Mouse (Mus musculus): ENCODE measurements around the gene Rabggta. TPM values are rescaled to one million over a fixed set of nuclear protein-coding genes. Genes with fewer than 3 reads are reported as not detected.
A peak's percentile ranks its signal among the peaks of the same experiment; 100 is the strongest.
"Not testable (repeated sequence)": the region's sequence is repeated elsewhere in the genome, so short reads cannot be mapped to it uniquely, and the experiment has no call there.

Rabggta gene
- total RNA-seq (2014; fragmentation: Nextera tagmentation): 17.9 and 20.4 TPM in 2 replicates
- total RNA-seq (2017): 8.5 and 12.8 TPM in 2 replicates

GRCm38 (mm10) chr14:55721700-55722437 is at the start of gene Rabggta:
Gene Rabggta (minus strand): TSS chr14:55722263.
- peak; percentile 57 for ATAC-seq (replicated peaks; ENCODE audit: poor library complexity, severe bottlenecking)

DNA sequence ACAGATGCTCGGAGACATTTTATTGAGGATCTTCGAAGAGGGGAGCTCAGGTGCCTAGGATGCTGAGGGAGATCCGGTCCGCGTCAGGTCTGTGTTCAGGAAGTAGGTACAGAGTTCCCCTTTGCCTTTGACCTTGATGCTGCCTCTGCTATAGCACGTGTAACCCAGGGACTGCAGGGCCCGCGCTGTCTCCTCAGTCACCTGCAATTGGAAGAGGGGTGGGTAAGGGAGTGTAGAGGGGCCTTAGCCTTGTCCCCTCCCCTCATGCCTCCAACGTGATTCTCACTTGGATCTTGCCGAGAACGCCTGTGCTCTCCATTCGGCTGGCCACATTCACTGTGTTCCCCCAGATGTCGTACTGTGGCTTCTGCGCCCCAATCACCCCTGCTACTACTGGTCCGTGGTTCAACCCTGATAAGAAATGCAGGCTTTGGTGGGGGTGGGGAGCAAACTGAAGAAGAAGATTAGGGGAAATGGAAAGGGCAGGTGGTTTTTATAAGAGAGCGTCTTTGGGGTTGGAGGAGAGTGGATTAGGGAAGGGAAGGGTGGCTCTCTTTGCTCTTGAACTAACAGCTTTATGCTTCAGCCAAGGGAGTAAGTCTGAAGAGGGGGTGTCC is 47.1 kb upstream of the Rabggta start:
- ATAC-seq (replicated peaks; ENCODE audit: poor library complexity, severe bottlenecking): no peak

GRCm38 (mm10) chr14:55768555-55768954 is 46.5 kb upstream of the Rabggta start:
- ATAC-seq (replicated peaks; ENCODE audit: poor library complexity, severe bottlenecking): no peak

DNA sequence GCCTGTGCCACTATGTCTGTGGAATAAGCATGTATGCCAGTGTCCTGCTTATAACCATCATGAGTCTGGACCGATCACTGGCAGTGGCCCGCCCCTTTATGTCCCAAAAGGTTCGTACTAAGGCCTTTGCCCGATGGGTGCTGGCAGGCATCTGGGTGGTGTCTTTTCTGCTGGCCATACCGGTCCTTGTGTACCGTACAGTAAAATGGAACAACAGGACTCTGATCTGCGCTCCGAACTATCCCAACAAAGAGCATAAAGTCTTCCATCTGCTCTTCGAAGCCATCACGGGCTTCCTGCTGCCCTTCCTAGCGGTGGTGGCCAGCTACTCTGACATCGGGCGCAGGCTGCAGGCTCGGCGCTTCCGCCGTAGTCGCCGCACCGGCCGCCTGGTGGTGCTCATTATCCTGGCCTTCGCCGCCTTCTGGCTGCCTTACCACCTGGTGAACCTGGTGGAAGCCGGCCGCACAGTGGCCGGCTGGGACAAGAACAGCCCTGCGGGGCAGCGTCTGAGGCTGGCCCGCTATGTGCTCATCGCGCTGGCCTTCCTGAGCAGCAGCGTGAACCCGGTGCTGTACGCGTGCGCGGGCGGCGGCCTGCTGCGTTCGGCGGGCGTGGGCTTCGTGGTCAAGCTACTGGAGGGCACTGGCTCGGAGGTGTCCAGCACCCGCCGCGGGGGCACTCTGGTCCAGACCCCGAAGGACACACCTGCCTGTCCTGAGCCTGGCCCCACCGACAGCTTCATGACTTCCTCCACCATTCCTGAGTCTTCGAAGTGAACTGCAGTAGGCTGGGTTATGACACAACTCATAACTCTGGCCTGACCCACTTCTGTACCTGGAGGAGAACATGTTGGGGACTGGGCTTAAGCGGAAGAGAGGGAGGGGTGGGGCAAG is 45.7 kb upstream of the Rabggta start:
- ATAC-seq (replicated peaks; ENCODE audit: poor library complexity, severe bottlenecking): peak; percentile 15

GRCm38 (mm10) chr14:55765696-55766095 is 43.6 kb upstream of the Rabggta start, which contains the start of gene Ltb4r1:
Gene Ltb4r1 (plus strand): TSS chr14:55765962.
- peak; percentile 51 for ATAC-seq (replicated peaks; ENCODE audit: poor library complexity, severe bottlenecking)

DNA sequence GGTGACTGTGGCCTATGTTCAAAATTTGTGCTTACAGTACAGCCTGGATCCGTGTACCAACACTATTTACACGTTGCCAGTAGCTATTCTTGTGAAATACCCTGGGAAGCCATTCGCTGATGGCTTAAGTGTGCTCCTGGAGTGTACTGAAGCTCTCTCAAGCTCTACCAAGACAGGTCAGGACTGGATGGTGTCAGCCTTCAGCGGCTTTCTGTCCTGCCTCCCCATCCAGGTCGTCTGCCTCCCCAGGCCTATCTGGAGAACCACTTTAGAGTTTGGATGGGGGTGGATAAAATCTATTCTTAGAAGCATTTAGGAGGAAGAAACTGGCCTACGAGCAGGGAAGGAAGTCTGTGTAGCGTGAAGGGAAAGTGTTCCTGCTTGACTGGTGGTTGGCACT is 41.1 kb upstream of the Rabggta start:
- peak; percentile 15; the same call in 1 of the 2 replicates for ATAC-seq (replicated peaks; ENCODE audit: poor library complexity, severe bottlenecking)

- peak; percentile 20 for ATAC-seq (replicated peaks; ENCODE audit: poor library complexity, severe bottlenecking)
Measured at GRCm38 (mm10) chr14:55762001-55762821, 40.1 kb upstream of the Rabggta start.

GRCm38 (mm10) chr14:55761163-55761562 is 39.1 kb upstream of the Rabggta start, which contains the start of gene Ltb4r2:
Gene Ltb4r2 (plus strand): TSS chr14:55761428.
- no peak for ATAC-seq (replicated peaks; ENCODE audit: poor library complexity, severe bottlenecking)

- not testable (repeated sequence) for ATAC-seq (replicated peaks; ENCODE audit: poor library complexity, severe bottlenecking)
Measured at GRCm38 (mm10) chr14:55760156-55760555, 38.1 kb upstream of the Rabggta start.

DNA sequence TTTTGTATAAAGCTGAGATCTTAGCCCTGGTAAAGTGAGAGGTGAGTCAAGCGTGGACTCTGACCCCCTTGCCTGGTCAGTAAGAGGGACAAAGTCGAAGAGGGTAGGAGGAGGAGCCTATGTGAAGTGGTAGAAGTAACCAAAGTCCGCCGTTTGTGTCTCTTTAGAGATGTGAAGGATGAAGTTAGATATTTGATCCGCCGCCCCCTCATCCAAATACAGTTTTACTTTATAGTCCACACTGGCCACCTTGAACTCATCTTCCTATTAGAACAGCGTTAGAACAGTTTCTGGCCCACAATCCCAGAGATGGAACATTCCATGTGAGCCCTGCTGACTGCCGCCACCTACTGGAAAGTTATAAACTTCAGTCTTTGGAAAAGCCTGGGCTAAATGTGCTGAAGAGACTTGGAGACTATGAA is 36.3 kb upstream of the Rabggta start, which contains the start of gene Cideb:
TSS of gene Cideb (minus strand) at position 96 of the 422 bp plus-strand sequence.
- ATAC-seq (replicated peaks; ENCODE audit: poor library complexity, severe bottlenecking): peak; percentile 23

GRCm38 (mm10) chr14:55757566-55757965 is 35.5 kb upstream of the Rabggta start:
- ATAC-seq (replicated peaks; ENCODE audit: poor library complexity, severe bottlenecking): peak; percentile 42

DNA sequence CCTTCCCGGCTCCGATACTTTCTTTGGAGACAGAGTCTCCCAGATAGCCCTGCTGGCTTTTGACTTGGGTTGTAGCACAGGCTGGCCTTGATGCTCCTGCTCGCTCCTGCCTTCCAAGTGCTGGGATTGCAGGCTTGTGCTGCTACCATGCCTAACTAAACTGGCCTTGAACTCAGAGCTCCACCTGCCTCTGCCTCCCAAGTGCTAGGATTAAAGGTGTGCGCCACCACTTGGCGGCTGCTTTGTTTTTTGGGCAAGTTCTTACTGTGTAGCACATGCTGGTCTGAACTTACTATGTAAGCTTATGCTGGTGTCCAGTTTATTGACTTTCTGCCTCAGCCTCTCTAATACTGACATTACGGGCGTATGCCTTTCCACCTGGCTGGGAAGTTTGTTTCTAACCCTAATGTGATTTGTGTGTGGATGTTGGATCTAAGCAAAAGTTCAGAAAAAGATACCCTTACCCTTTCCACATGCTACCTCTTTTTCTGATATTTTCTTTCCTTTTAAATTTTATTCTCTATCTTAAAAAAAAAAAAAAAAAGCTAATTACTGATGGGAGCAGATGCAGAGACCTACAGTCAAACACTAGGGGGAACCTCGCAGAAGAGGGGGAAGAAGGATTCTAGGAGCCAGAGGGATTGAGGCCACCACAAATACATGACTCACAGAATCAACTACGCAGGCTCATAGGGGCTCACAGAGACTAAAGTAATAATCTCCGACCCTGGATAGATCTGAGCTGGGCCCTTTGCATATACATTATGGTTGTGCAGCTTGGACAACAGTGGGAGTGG is 25.2 kb upstream of the Rabggta start:
- no peak for ATAC-seq (replicated peaks; ENCODE audit: poor library complexity, severe bottlenecking)

DNA sequence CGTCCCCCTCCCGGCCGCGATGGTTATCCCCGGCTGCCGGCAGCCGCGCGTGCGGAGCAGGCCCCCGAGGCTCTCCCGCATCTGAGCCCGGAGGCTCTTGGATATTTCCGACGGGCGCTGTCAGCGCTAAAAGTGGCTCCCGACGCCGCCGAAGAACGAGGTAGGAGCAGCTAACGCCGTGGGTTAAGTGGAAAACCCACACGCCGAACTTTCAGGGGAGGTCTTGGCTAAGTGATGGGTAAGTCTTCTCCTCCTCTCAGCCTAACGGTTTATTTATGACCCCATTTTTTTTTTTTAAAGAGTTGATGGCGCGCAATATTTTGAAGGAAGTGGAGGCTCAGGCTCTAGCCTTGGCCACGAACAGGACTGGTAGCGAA is 23.8 kb upstream of the Rabggta start:
- ATAC-seq (replicated peaks; ENCODE audit: poor library complexity, severe bottlenecking): no peak

- ATAC-seq (replicated peaks; ENCODE audit: poor library complexity, severe bottlenecking): peak; percentile 85
Measured at GRCm38 (mm10) chr14:55745180-55745860, 23.3 kb upstream of the Rabggta start, which contains the start of the genes Dhrs1 and Nop9. Gene Dhrs1 (minus strand): TSS chr14:55745690. Gene Nop9 (plus strand): TSS chr14:55745693.

DNA sequence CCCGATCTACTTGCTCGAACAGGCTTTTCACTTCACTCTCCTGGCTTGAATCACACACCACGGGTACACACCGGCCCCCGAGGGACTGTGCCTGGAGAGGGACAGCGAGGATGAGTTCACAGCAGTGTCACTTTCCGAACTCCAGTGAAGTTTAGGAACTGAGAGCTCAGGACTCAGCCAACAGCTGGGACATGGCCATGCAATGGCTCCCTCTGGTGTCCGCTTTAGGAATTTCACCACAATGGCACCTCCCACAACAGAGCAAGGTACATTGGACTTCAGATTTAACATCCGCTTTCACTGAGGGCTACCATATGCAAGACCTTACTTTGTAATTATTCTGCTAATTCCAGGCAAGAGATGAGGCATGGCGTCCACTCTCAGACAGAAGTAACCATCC is 21.6 kb upstream of the Rabggta start:
- peak; percentile 75 for ATAC-seq (replicated peaks; ENCODE audit: poor library complexity, severe bottlenecking)

GRCm38 (mm10) chr14:55737086-55737687 is 15.1 kb upstream of the Rabggta start:
- peak; percentile 33; the same call in 1 of the 2 replicates for ATAC-seq (replicated peaks; ENCODE audit: poor library complexity, severe bottlenecking)

GRCm38 (mm10) chr14:55735758-55736157 is 13.7 kb upstream of the Rabggta start:
- ATAC-seq (replicated peaks; ENCODE audit: poor library complexity, severe bottlenecking): peak; percentile 58; the same call in 1 of the 2 replicates

DNA sequence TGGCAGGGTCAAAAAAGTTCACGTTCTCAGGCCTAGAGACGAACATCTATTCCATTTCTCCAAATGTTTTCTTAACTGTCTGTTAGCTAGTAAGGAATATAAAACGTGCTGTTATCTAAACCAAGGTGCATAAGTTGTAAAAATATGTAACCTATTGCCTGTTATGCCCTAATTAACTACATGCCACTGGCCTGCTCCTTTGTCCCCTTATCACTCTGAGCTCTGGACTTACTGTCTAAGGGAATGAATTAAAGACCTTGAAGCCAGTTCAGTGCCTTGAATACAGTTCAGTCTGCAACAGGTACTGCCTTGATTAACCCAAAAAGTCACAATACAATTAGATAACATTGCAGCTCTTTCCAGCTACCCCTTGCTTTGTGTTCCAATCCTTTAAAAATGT is 13.3 kb upstream of the Rabggta start:
- no peak for ATAC-seq (replicated peaks; ENCODE audit: poor library complexity, severe bottlenecking)

All from granulocyte monocyte progenitor cell, adult 5-6 weeks (primary cell).